Mouse (Mus musculus) spleen, adult 2 months (tissue): Measurements from ENCODE around the gene Cbx1. TPM values are rescaled to one million over a fixed set of nuclear protein-coding genes. Genes with fewer than 3 reads are reported as not detected.
"Not testable (repeated sequence)": the region's sequence is repeated elsewhere in the genome, so short reads cannot be mapped to it uniquely, and the experiment has no call there.

Experiments used
- DNase-seq, 2 experiments: peaks; one replicate each; pipeline versions ENCODE4 v3.0.0 to v3.0.0-alpha.2; 2012 to 2021; ENCODE audit warnings: low spot score in 2 of 2, low read depth in 1 of 2
- H3K27ac ChIP-seq: fragments of 200-500 bp; 2 replicates; pipeline ENCODE4 v1.5.1; 2012; ENCODE audit warnings: low read length, inconsistent platforms; ENCODE audit not compliant: insufficient read depth
- H3K27me3 ChIP-seq: fragments of 200-500 bp; 2 replicates; pipeline ENCODE4 v1.6.1; 2012; ENCODE audit warnings: mild to moderate bottlenecking, moderate library complexity, low read length, inconsistent platforms; ENCODE audit not compliant: control insufficient read depth, insufficient read depth
- H3K36me3 ChIP-seq: fragments of 200-500 bp; 2 replicates; pipeline ENCODE4 v1.6.1; 2012; ENCODE audit warnings: mild to moderate bottlenecking, low read length, inconsistent platforms; ENCODE audit not compliant: control insufficient read depth, insufficient read depth
- H3K4me1 ChIP-seq: fragments of 200-500 bp; 2 replicates; pipeline ENCODE4 v1.6.1; 2011; ENCODE audit warnings: inconsistent platforms; ENCODE audit not compliant: control insufficient read depth, insufficient read depth, insufficient read length
- H3K4me3 ChIP-seq: fragments of 200-500 bp; 2 replicates; pipeline ENCODE4 v1.5.1; 2011; ENCODE audit warnings: mild to moderate bottlenecking, inconsistent platforms; ENCODE audit not compliant: insufficient read depth, insufficient read length; ENCODE audit errors: extremely low read depth
- CTCF ChIP-seq: fragments of 200-500 bp; IDR thresholded peaks from 2 replicates; pipeline ENCODE4 v1.5.1; 2011; ENCODE audit warnings: mild to moderate bottlenecking, inconsistent platforms; ENCODE audit not compliant: insufficient read depth, insufficient read length, insufficient replicate concordance; ENCODE audit errors: extremely low read depth
- POLR2A ChIP-seq: fragments of 200-500 bp; IDR thresholded peaks from 2 replicates; pipeline ENCODE4 v1.6.1; 2011; ENCODE audit warnings: low read depth, low read length, inconsistent platforms
- WGBS: fragments of 180-500 bp; shearing (Covaris S2); methylation state at CpG from one replicate; pipeline ENCODE4 v1.1.7; 2018; 5-methylcytosine and 5-hydroxymethylcytosine counted together
- polyA plus RNA-seq: library from polyadenylated mRNA; depleted of rRNA; stranded (reverse); fragments of >200 nt; gene quantifications from 2 replicates; pipeline ENCODE4 v1.2.3, GENCODE M21; 2012; rRNA removed

Cbx1 gene
- polyA plus RNA-seq, 1 experiment = 13.9 TPM

DNA sequence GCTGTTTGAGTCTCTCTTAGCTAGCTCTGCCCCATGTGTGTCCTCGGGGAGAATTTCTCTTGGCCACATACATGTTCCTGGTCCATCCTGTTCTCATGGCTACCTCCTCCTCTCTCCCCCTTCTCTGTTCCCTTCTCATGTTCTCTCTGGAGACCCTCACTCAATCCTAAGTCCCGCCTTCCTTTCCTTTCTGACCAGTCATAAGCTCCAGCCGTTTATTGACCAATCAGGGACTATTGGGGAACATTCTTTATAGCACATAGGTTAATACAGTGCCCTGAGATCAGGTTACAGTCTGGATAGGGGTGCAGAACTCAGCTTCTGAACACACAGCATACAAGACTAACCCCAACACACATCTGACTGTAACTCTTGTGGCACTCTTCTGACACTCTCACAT is 58.3 kb downstream of the Cbx1 start:
- H3K4me1 ChIP-seq = peaks cover 7% of the 10 kb centered on the region; the same call in 1 of the 2 replicates
- 77% methylated on average over 3 of the region's 3 CpGs for WGBS
- TF ChIP-seq POLR2A (no peak), CTCF (no peak)
- H3K4me3 ChIP-seq = no peak overlapping the region
- no peak overlapping the region for H3K27ac ChIP-seq
- peaks cover 12% of the 10 kb centered on the region for H3K27me3 ChIP-seq
- H3K36me3 ChIP-seq = no peaks in the 10 kb centered on the region
- no peak for DNase-seq

- DNase-seq = no peak
- H3K4me1 ChIP-seq = peaks cover 7% of the 10 kb centered on the region; the same call in 1 of the 2 replicates
- no peak overlapping the region for H3K27ac ChIP-seq
- no peaks in the 10 kb centered on the region for H3K36me3 ChIP-seq
- peaks cover 12% of the 10 kb centered on the region for H3K27me3 ChIP-seq
- 78% methylated on average over 9 of the region's 9 CpGs for WGBS
- TF ChIP-seq CTCF = no peak
- no peak for TF ChIP-seq POLR2A
- no peak overlapping the region for H3K4me3 ChIP-seq
Observed at GRCm38 (mm10) chr11:96848694-96849093, 59.8 kb downstream of the Cbx1 start.

GRCm38 (mm10) chr11:96849145-96849544 is 60.2 kb downstream of the Cbx1 start:
- not testable (repeated sequence) for DNase-seq

DNA sequence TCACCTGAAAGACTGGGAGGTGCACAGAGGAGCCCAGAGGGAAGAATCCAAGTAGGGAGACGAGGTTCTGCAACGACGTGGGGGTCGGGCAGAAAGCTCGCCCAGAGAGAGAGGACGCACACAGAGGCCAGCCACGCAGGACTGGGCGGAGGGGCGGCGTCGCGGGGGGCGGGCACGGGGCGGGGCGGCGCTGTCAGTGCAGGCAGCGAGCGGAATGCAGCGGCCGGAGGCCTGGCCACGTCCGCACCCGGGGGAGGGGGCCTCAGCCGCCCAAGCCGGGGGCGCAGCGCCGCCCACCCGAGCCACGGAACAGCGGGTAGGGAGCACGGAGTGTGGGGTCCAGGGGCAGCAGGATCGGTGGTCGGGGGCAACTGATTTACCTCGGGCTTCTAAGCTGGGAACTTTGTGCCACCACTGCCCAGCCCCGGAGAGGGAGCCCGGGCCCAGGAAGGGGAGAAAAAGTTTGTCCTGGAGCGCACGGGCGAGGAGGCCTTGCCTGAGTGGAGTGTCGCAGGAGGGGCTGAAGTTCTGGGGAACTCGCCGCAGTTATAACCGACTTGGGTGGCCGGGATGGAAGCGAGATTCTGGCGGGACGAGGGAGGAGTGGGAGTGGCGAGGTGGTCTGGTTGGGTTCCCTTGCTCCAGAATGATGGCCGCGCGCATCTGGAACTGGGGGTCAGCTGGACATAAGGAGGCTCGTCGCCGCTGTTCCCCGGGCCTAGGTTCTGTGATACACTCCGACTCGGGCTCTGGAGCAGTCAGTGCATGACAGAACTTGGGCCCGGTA is 60.9 kb downstream of the Cbx1 start, which contains the start of gene Copz2:
TSS of gene Copz2 (plus strand) at position 190 of the 787 bp plus-strand sequence.
- no peak for DNase-seq
- peaks cover 7% of the 10 kb centered on the region; the same call in 1 of the 2 replicates for H3K4me1 ChIP-seq
- H3K27me3 ChIP-seq = peaks cover 12% of the 10 kb centered on the region
- 3% methylated on average over 54 of the region's 60 CpGs for WGBS
- H3K4me3 ChIP-seq = peak within 1 kb of the TSS; percentile 60
- no peak within 1 kb of the TSS for H3K27ac ChIP-seq
- TF ChIP-seq POLR2A = no peak
- TF ChIP-seq CTCF = no peak
- no peaks in the 10 kb centered on the region for H3K36me3 ChIP-seq

More at GRCm38 (mm10) chr11:96849145-96849544, 60.2 kb downstream of the Cbx1 start:
- peaks cover 12% of the 10 kb centered on the region for H3K27me3 ChIP-seq
- 64% methylated on average over 5 of the region's 5 CpGs for WGBS
- H3K27ac ChIP-seq, H3K4me1 ChIP-seq, H3K36me3 ChIP-seq, H3K4me3 ChIP-seq: not testable (repeated sequence)

DNA sequence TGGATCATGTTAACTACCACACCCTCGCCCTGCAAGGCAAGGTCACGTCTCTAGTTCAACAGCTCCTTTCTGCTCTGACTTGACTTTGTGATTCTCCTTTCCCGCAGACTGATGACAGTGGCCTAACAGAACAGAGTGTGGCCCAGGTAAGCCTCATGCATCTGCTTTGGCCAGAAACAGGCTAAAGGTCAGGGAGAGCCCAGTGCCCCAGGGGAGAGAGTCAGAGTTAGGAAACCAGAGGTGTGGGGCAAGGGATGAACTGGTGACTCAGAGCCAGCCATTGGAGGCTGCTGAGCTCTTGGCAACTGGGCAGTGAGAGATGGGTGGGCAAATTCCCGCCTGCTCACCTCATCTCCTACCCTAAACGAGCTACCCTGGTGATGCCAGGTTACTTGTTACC is 68.5 kb downstream of the Cbx1 start:
- H3K4me3 ChIP-seq = no peak overlapping the region
- WGBS = 88% methylated on average over 5 of the region's 5 CpGs
- TF ChIP-seq POLR2A = no peak
- TF ChIP-seq CTCF = no peak
- H3K27me3 ChIP-seq = no peaks in the 10 kb centered on the region
- no peak for DNase-seq
- H3K27ac ChIP-seq = no peak overlapping the region
- peaks cover 3% of the 10 kb centered on the region; the same call in 1 of the 2 replicates for H3K4me1 ChIP-seq
- H3K36me3 ChIP-seq = no peaks in the 10 kb centered on the region

Other genes with a start within 250 kb of the Cbx1 start
- 27.2 and 28.6 TPM in 2 replicates for gene Snx11, start 11.6 kb upstream of the Cbx1 start, polyA plus RNA-seq
- gene Nfe2l1, start 40.8 kb downstream of the Cbx1 start, polyA plus RNA-seq = 63.0 and 76.9 TPM in 2 replicates
- gene Copz2, start 60.7 kb downstream of the Cbx1 start, polyA plus RNA-seq = 7.6 and 10.6 TPM in 2 replicates
- gene Cdk5rap3, start 127.4 kb downstream of the Cbx1 start, polyA plus RNA-seq = 31.7 and 36.0 TPM in 2 replicates
- gene Prr15l, start 139.0 kb downstream of the Cbx1 start, polyA plus RNA-seq = 1.8 and 2.2 TPM in 2 replicates
- gene Pnpo, start 154.9 kb downstream of the Cbx1 start, polyA plus RNA-seq = 33.2 and 57.0 TPM in 2 replicates
- 23.9 and 29.1 TPM in 2 replicates for gene Sp2, start 193.8 kb downstream of the Cbx1 start, polyA plus RNA-seq
- gene Sp6, start 224.3 kb downstream of the Cbx1 start, polyA plus RNA-seq = 0.57 and 0.82 TPM in 2 replicates
- 10.0 and 12.3 TPM in 2 replicates for gene Scrn2, start 240.8 kb downstream of the Cbx1 start, polyA plus RNA-seq